Mouse (Mus musculus): Measurements from ENCODE around the gene Sgk1. TPM values are rescaled to one million over a fixed set of nuclear protein-coding genes. Genes with fewer than 3 reads are reported as not detected.

The Sgk1 gene
- total RNA-seq, 2 experiments from 2014 or later = 71.3 to 111 TPM

DNA sequence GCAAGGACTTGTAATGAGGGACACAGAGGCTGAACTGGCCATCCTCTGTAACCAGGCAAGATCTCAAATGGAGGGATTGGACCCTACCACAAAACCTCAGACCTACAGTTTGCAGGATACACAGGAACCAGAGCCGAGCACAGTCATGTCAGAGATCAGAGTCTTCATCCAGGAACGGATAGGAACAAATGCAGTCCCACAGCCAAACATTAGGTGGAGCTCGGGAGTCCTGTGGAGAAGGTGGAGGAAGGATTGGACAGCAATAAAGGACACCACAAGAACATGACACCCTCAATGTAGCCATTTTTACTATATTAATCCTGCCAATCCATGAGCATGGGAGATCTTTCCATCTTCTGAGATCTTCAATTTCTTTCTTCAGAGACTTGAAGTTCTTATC lies 154.3 kb downstream of the Sgk1 start:
- intact Hi-C loops (cut with DNase I) = loop anchor here (10.0 kb wide), 1 partner anchor 169 kb away; no protein-coding TSS in a partner anchor
- peak; percentile 35 to 39 for DNase-seq (ENCODE audit: low spot score in 2 of 2)

Other genes starting within 250 kb of the Sgk1 start
- gene 4930444G20Rik, start 185.9 kb downstream of the Sgk1 start, total RNA-seq (2021) = not detected